8 mouse cellular contexts compared by ENCODE assay signal in genomic region chr14:25116424-25116823, GRCm38 (mm10).
DNase-seq lines count a peak whose midpoint lies in the region; ATAC-seq and TF ChIP-seq lines count a peak whose summit lies in the region.

No protein-coding gene starts in this region.

- no peak for ATAC-seq in midbrain, embryonic 14.5 days (ENCODE audit: low FRiP score, low TSS enrichment)
- ATAC-seq in midbrain, embryonic 15.5 days (replicated peaks): no peak
- ATAC-seq in liver, embryonic 13.5 days (ENCODE audit: low read depth): no peak

- peaks cover 6% of the 10 kb centered on the region for H3K4me1 ChIP-seq in midbrain, embryonic 14.5 days (ENCODE audit: control insufficient read depth, insufficient read depth, low read length)
- peaks cover 9% of the 10 kb centered on the region; the same call in 1 of the 2 replicates for H3K4me1 ChIP-seq in midbrain, embryonic 15.5 days
- H3K4me1 ChIP-seq in bone marrow, adult 2 months (ENCODE audit: control insufficient read depth, insufficient read depth, low read length): peaks cover 2% of the 10 kb centered on the region; the same call in 1 of the 2 replicates
- H3K4me1 ChIP-seq in embryonic fibroblast, embryonic 13.5 days (ENCODE audit: control insufficient read depth, insufficient read depth, low read length): no peaks in the 10 kb centered on the region; the same call in 1 of the 2 replicates
- no peaks in the 10 kb centered on the region for H3K4me1 ChIP-seq in liver, embryonic 13.5 days (replicated peaks)

- peak; percentile 75 for DNase-seq in midbrain, embryonic 14.5 days
- peak; percentile 85 for DNase-seq in kidney, adult 9 months
- DNase-seq in liver, embryonic 13.5 days: peak; percentile 27
- peak; percentile 74 to 76 for DNase-seq in right cerebral cortex, adult 2 months (ENCODE audit: low spot score in 2 of 2)
- DNase-seq in urinary bladder, postnatal 14 days (ENCODE audit: low spot score): peak; percentile 82

- no peaks in the 10 kb centered on the region for H3K36me3 ChIP-seq in midbrain, embryonic 14.5 days (ENCODE audit: control insufficient read depth, insufficient read depth, low read length)
- no peaks in the 10 kb centered on the region for H3K36me3 ChIP-seq in midbrain, embryonic 15.5 days (replicated peaks)
- no peaks in the 10 kb centered on the region for H3K36me3 ChIP-seq in liver, embryonic 13.5 days

- 54% methylated on average over 4 of the region's 4 CpGs for WGBS in midbrain, embryonic 14.5 days
- WGBS in midbrain, embryonic 15.5 days: 50% methylated on average over 4 of the region's 4 CpGs
- 32% methylated on average over 4 of the region's 4 CpGs for WGBS in bone marrow, adult 2 months
- 32% methylated on average over 4 of the region's 4 CpGs for WGBS in liver, embryonic 13.5 days (ENCODE audit: insufficient replicate concordance)

- H3K9me3 ChIP-seq in midbrain, embryonic 14.5 days (ENCODE audit: control insufficient read depth, low read length): no peaks in the 10 kb centered on the region
- no peaks in the 10 kb centered on the region for H3K9me3 ChIP-seq in midbrain, embryonic 15.5 days
- no peaks in the 10 kb centered on the region for H3K9me3 ChIP-seq in liver, embryonic 13.5 days (replicated peaks)

- TF ChIP-seq CTCF in bone marrow, adult 2 months (IDR thresholded peaks at IDR 0.05; ENCODE audit: control insufficient read depth, insufficient read depth, low read length): peak; percentile 69
- peak; percentile 41; the same call in 1 of the 2 replicates for TF ChIP-seq CTCF in embryonic fibroblast, embryonic 13.5 days (IDR thresholded peaks at IDR 0.05; ENCODE audit: borderline replicate concordance, insufficient read depth, low read length)

- H3K4me2 ChIP-seq in midbrain, embryonic 14.5 days (ENCODE audit: low read length): no peak overlapping the region
- no peak overlapping the region for H3K4me2 ChIP-seq in midbrain, embryonic 15.5 days
- H3K4me2 ChIP-seq in liver, embryonic 13.5 days: no peak overlapping the region

- TF ChIP-seq POLR2A in bone marrow, adult 2 months (IDR thresholded peaks at IDR 0.05; ENCODE audit: borderline replicate concordance, control insufficient read depth, low read depth, low read length): no peak
- TF ChIP-seq POLR2A in embryonic fibroblast, embryonic 13.5 days (IDR thresholded peaks at IDR 0.05; ENCODE audit: low read depth, low read length): no peak

- no peak overlapping the region for H3K4me3 ChIP-seq in midbrain, embryonic 14.5 days (replicated peaks; ENCODE audit: low read depth, low read length)
- no peak overlapping the region for H3K4me3 ChIP-seq in midbrain, embryonic 15.5 days
- no peak overlapping the region for H3K4me3 ChIP-seq in bone marrow, adult 2 months (replicated peaks; ENCODE audit: control insufficient read depth, low read depth, low read length)
- H3K4me3 ChIP-seq in embryonic fibroblast, embryonic 13.5 days (ENCODE audit: insufficient read depth, low read length): no peak overlapping the region
- no peak overlapping the region for H3K4me3 ChIP-seq in liver, embryonic 13.5 days (replicated peaks)

- H3K27ac ChIP-seq in midbrain, embryonic 14.5 days (replicated peaks; ENCODE audit: low read depth, low read length): no peak overlapping the region
- H3K27ac ChIP-seq in midbrain, embryonic 15.5 days: no peak overlapping the region
- no peak overlapping the region for H3K27ac ChIP-seq in bone marrow, adult 2 months (ENCODE audit: control insufficient read depth, insufficient read depth, low read depth, low read length, poor library complexity)
- no peak overlapping the region for H3K27ac ChIP-seq in embryonic fibroblast, embryonic 13.5 days (ENCODE audit: insufficient read depth, low read length)
- H3K27ac ChIP-seq in liver, embryonic 13.5 days: no peak overlapping the region

- H3K27me3 ChIP-seq in midbrain, embryonic 14.5 days (ENCODE audit: control insufficient read depth, insufficient read depth, low read length): no peaks in the 10 kb centered on the region
- no peaks in the 10 kb centered on the region for H3K27me3 ChIP-seq in midbrain, embryonic 15.5 days (replicated peaks)
- H3K27me3 ChIP-seq in liver, embryonic 13.5 days: no peaks in the 10 kb centered on the region

- H3K9ac ChIP-seq in midbrain, embryonic 14.5 days (replicated peaks; ENCODE audit: low read length): no peak overlapping the region
- H3K9ac ChIP-seq in midbrain, embryonic 15.5 days: no peak overlapping the region
- H3K9ac ChIP-seq in liver, embryonic 13.5 days: no peak overlapping the region

Comparison
In these comparisons a context has a peak if more than half of its experiments do, and no peak if none do; other contexts are left out.
1. DNase-seq: peak in every context shown above with its lines; median percentile 85 in kidney, adult 9 months; 82 in urinary bladder, postnatal 14 days; 75 in midbrain, embryonic 14.5 days; 75 in right cerebral cortex, adult 2 months; 27 in liver, embryonic 13.5 days.